Mouse (Mus musculus) heart, adult 8-10 months (tissue): Measurements from ENCODE around the gene Mmp13. TPM values are rescaled to one million over a fixed set of nuclear protein-coding genes. Genes with fewer than 3 reads are reported as not detected.
"Not testable (repeated sequence)": the region's sequence is repeated elsewhere in the genome, so short reads cannot be mapped to it uniquely, and the experiment has no call there.

Source experiments
- DNase-seq: peaks from one replicate; pipeline ENCODE4 v3.0.0; 2022; ENCODE audit warnings: low spot score
- total RNA-seq, 4 experiments: library from RNA; stranded (reverse); gene quantifications; 2 replicates each; pipeline ENCODE4 v1.2.4; 2022

The Mmp13 gene
- total RNA-seq: under 1 TPM; 0.09 to 0.47 (median 0.32) TPM

GRCm38 (mm10) chr9:7272214-7272613, at the start of gene Mmp13:
Gene Mmp13, plus strand, starts transcription at chr9:7272514.
- no peak for DNase-seq

GRCm38 (mm10) chr9:7238619-7239018, 33.7 kb upstream of the Mmp13 start:
- DNase-seq: no peak

GRCm38 (mm10) chr9:7239967-7240366, 32.3 kb upstream of the Mmp13 start:
- DNase-seq: no peak

GRCm38 (mm10) chr9:7252797-7253654, 19.3 kb upstream of the Mmp13 start:
- peak; percentile 10 for DNase-seq

- DNase-seq: no peak
Observed at GRCm38 (mm10) chr9:7261667-7262066, 10.6 kb upstream of the Mmp13 start.

GRCm38 (mm10) chr9:7270071-7270470, 2.2 kb upstream of the Mmp13 start:
- DNase-seq: peak; percentile 35

- DNase-seq: no peak
Observed at GRCm38 (mm10) chr9:7282565-7283302, 10.4 kb downstream of the Mmp13 start.

GRCm38 (mm10) chr9:7283303-7283684, 11.0 kb downstream of the Mmp13 start:
- not testable (repeated sequence) for DNase-seq

GRCm38 (mm10) chr9:7289501-7289900, 17.2 kb downstream of the Mmp13 start:
- DNase-seq: no peak

GRCm38 (mm10) chr9:7289901-7290300, 17.6 kb downstream of the Mmp13 start:
- DNase-seq: no peak

GRCm38 (mm10) chr9:7292132-7292531, 19.8 kb downstream of the Mmp13 start:
- DNase-seq: no peak

- no peak for DNase-seq
Observed at GRCm38 (mm10) chr9:7331847-7332246, 59.5 kb downstream of the Mmp13 start.

Other genes starting within 250 kb of the Mmp13 start
- gene Dync2h1, start 88.1 kb upstream of the Mmp13 start, total RNA-seq: 1 to 10 TPM; 1.9 to 2.1 (median 2.0) TPM
- gene Dcun1d5, start 88.0 kb upstream of the Mmp13 start, total RNA-seq: 10 to 100 TPM; 44.4 to 59.4 (median 53.0) TPM
- gene Mmp12, start 71.9 kb downstream of the Mmp13 start, total RNA-seq: under 1 TPM; 0.33 to 0.75 (median 0.56) TPM
- not detected for gene Mmp1b, start 115.5 kb downstream of the Mmp13 start, total RNA-seq
- under 1 TPM; 0.24 to 0.37 (median 0.32) TPM for gene Mmp3, start 173.3 kb downstream of the Mmp13 start, total RNA-seq
- not detected for gene Mmp10, start 229.8 kb downstream of the Mmp13 start, total RNA-seq